Mouse (Mus musculus): ENCODE data around the gene Gcm1. TPM values are rescaled to one million over a fixed set of nuclear protein-coding genes. Genes with fewer than 3 reads are reported as not detected.
A peak's percentile ranks its signal among the peaks of the same experiment; 100 is the strongest.

The Gcm1 gene
- total and polyA plus RNA-seq, 2 experiments from 2014 or later, result 0.09 to 0.10 TPM

GRCm38 (mm10) chr9:78090596-78090995 lies 38.9 kb downstream of the Gcm1 start:
- no peak overlapping the region for H3K27ac ChIP-seq
- no peaks in the 10 kb centered on the region for H3K4me1 ChIP-seq (ENCODE audit: insufficient read depth, low read length)
- H3K27me3 ChIP-seq (ENCODE audit: insufficient read depth, low read length), result no peaks in the 10 kb centered on the region
- DNase-seq (ENCODE audit: low spot score) (no peak), ATAC-seq (no peak)
- WGBS, result 91% methylated on average over 3 of the region's 3 CpGs
- H3K4me3 ChIP-seq (ENCODE audit: low read length), result no peak overlapping the region
- no peak overlapping the region for H3K9ac ChIP-seq (replicated peaks; ENCODE audit: low read length)
- peaks cover 41% of the 10 kb centered on the region for H3K36me3 ChIP-seq (ENCODE audit: insufficient read depth, low read length)
- TF ChIP-seq CTCF (IDR thresholded peaks at IDR 0.05; ENCODE audit: low read depth), result no peak
- H3K9me3 ChIP-seq (ENCODE audit: low read length), result no peaks in the 10 kb centered on the region
- no peak overlapping the region for H3K4me2 ChIP-seq (ENCODE audit: low read depth, low read length)

GRCm38 (mm10) chr9:78095686-78096085 lies 44.0 kb downstream of the Gcm1 start:
- WGBS, result 94% methylated on average over 12 of the region's 12 CpGs
- Histone ChIP-seq H3K9me3 (ENCODE audit: low read length) (no peaks in the 10 kb centered on the region), H3K4me2 (ENCODE audit: low read depth, low read length) (no peak overlapping the region), H3K36me3 (ENCODE audit: insufficient read depth, low read length) (peaks cover 67% of the 10 kb centered on the region), H3K9ac (replicated peaks; ENCODE audit: low read length) (no peak overlapping the region), H3K4me1 (ENCODE audit: insufficient read depth, low read length) (no peaks in the 10 kb centered on the region), H3K27me3 (ENCODE audit: insufficient read depth, low read length) (no peaks in the 10 kb centered on the region), H3K27ac (no peak overlapping the region), H3K4me3 (ENCODE audit: low read length) (no peak overlapping the region)
- ATAC-seq (no peak), DNase-seq (ENCODE audit: low spot score) (no peak)
- no peak for TF ChIP-seq CTCF (IDR thresholded peaks at IDR 0.05; ENCODE audit: low read depth)

- Histone ChIP-seq H3K9me3 (ENCODE audit: low read length) (no peaks in the 10 kb centered on the region), H3K36me3 (ENCODE audit: insufficient read depth, low read length) (peaks cover 72% of the 10 kb centered on the region), H3K4me1 (ENCODE audit: insufficient read depth, low read length) (no peaks in the 10 kb centered on the region), H3K27me3 (ENCODE audit: insufficient read depth, low read length) (no peaks in the 10 kb centered on the region), H3K4me2 (ENCODE audit: low read depth, low read length) (no peak overlapping the region), H3K4me3 (ENCODE audit: low read length) (no peak overlapping the region), H3K9ac (replicated peaks; ENCODE audit: low read length) (no peak overlapping the region), H3K27ac (no peak overlapping the region)
- TF ChIP-seq CTCF (IDR thresholded peaks at IDR 0.05; ENCODE audit: low read depth), result peak; percentile 27; the same call in 1 of the 2 replicates
- DNase-seq (ENCODE audit: low spot score), result no peak
- 98% methylated on average over 6 of the region's 6 CpGs for WGBS
- no peak for ATAC-seq
These were observed 44.7 kb downstream of the Gcm1 start for GRCm38 (mm10) chr9:78096376-78096775.

GRCm38 (mm10) chr9:78100956-78101355 lies 49.2 kb downstream of the Gcm1 start:
- no peak overlapping the region for H3K9ac ChIP-seq (replicated peaks; ENCODE audit: low read length)
- H3K36me3 ChIP-seq (ENCODE audit: insufficient read depth, low read length), result peaks cover 46% of the 10 kb centered on the region
- no peaks in the 10 kb centered on the region for H3K27me3 ChIP-seq (ENCODE audit: insufficient read depth, low read length)
- H3K9me3 ChIP-seq (ENCODE audit: low read length), result no peaks in the 10 kb centered on the region
- no peak overlapping the region for H3K27ac ChIP-seq
- 81% methylated on average over 5 of the region's 5 CpGs for WGBS
- no peaks in the 10 kb centered on the region for H3K4me1 ChIP-seq (ENCODE audit: insufficient read depth, low read length)
- H3K4me2 ChIP-seq (ENCODE audit: low read depth, low read length), result no peak overlapping the region
- no peak for TF ChIP-seq CTCF (IDR thresholded peaks at IDR 0.05; ENCODE audit: low read depth)
- ATAC-seq, result no peak
- no peak overlapping the region for H3K4me3 ChIP-seq (ENCODE audit: low read length)
- no peak for DNase-seq (ENCODE audit: low spot score)

- H3K36me3 ChIP-seq (ENCODE audit: insufficient read depth, low read length), result peaks cover 42% of the 10 kb centered on the region
- peaks cover 1% of the 10 kb centered on the region; the same call in 1 of the 2 replicates for H3K4me1 ChIP-seq (ENCODE audit: insufficient read depth, low read length)
- no peaks in the 10 kb centered on the region for H3K27me3 ChIP-seq (ENCODE audit: insufficient read depth, low read length)
- ATAC-seq (no peak), DNase-seq (ENCODE audit: low spot score) (no peak)
- no peak for TF ChIP-seq CTCF (IDR thresholded peaks at IDR 0.05; ENCODE audit: low read depth)
- H3K27ac ChIP-seq, result no peak overlapping the region
- 81% methylated on average over 4 of the region's 4 CpGs for WGBS
- H3K4me3 ChIP-seq (ENCODE audit: low read length), result no peak overlapping the region
- no peak overlapping the region for H3K9ac ChIP-seq (replicated peaks; ENCODE audit: low read length)
- H3K9me3 ChIP-seq (ENCODE audit: low read length), result no peaks in the 10 kb centered on the region
- H3K4me2 ChIP-seq (ENCODE audit: low read depth, low read length), result no peak overlapping the region
These were observed 49.7 kb downstream of the Gcm1 start for GRCm38 (mm10) chr9:78101431-78101830.

GRCm38 (mm10) chr9:78103965-78104560 lies 52.3 kb downstream of the Gcm1 start:
- DNase-seq (ENCODE audit: low spot score) (no peak), ATAC-seq (no peak)

GRCm38 (mm10) chr9:78104973-78105372 lies 53.2 kb downstream of the Gcm1 start:
- no peak for ATAC-seq
- TF ChIP-seq CTCF (IDR thresholded peaks at IDR 0.05; ENCODE audit: low read depth), result no peak
- Histone ChIP-seq H3K9ac (replicated peaks; ENCODE audit: low read length) (no peak overlapping the region), H3K4me1 (ENCODE audit: insufficient read depth, low read length) (peaks cover 5% of the 10 kb centered on the region; the same call in 1 of the 2 replicates), H3K9me3 (ENCODE audit: low read length) (no peaks in the 10 kb centered on the region), H3K36me3 (ENCODE audit: insufficient read depth, low read length) (peaks cover 11% of the 10 kb centered on the region; the same call in 1 of the 2 replicates), H3K27me3 (ENCODE audit: insufficient read depth, low read length) (no peaks in the 10 kb centered on the region), H3K4me3 (ENCODE audit: low read length) (no peak overlapping the region), H3K4me2 (ENCODE audit: low read depth, low read length) (no peak overlapping the region), H3K27ac (no peak overlapping the region)
- DNase-seq (ENCODE audit: low spot score), result no peak
- 91% methylated on average over 6 of the region's 6 CpGs for WGBS

More at GRCm38 (mm10) chr9:78103965-78104560, 52.3 kb downstream of the Gcm1 start:
- 89% methylated on average over 8 of the region's 8 CpGs for WGBS
- Histone ChIP-seq H3K9ac (replicated peaks; ENCODE audit: low read length) (no peak overlapping the region), H3K4me3 (ENCODE audit: low read length) (no peak overlapping the region), H3K4me2 (ENCODE audit: low read depth, low read length) (no peak overlapping the region), H3K4me1 (ENCODE audit: insufficient read depth, low read length) (peaks cover 5% of the 10 kb centered on the region; the same call in 1 of the 2 replicates), H3K9me3 (ENCODE audit: low read length) (no peaks in the 10 kb centered on the region), H3K36me3 (ENCODE audit: insufficient read depth, low read length) (peaks cover 19% of the 10 kb centered on the region; the same call in 1 of the 2 replicates), H3K27me3 (ENCODE audit: insufficient read depth, low read length) (no peaks in the 10 kb centered on the region), H3K27ac (no peak overlapping the region)
- TF ChIP-seq CTCF (IDR thresholded peaks at IDR 0.05; ENCODE audit: low read depth), result no peak
